Mouse (Mus musculus) cerebellum, adult 11 months (tissue): ENCODE results near the gene Zfp362.
A peak's percentile ranks its signal among the peaks of the same experiment; 100 is the strongest.

ENCODE experiments used
- DNase-seq: peaks from one replicate; pipeline ENCODE4 v3.0.0; 2022

The Zfp362 gene

DNA sequence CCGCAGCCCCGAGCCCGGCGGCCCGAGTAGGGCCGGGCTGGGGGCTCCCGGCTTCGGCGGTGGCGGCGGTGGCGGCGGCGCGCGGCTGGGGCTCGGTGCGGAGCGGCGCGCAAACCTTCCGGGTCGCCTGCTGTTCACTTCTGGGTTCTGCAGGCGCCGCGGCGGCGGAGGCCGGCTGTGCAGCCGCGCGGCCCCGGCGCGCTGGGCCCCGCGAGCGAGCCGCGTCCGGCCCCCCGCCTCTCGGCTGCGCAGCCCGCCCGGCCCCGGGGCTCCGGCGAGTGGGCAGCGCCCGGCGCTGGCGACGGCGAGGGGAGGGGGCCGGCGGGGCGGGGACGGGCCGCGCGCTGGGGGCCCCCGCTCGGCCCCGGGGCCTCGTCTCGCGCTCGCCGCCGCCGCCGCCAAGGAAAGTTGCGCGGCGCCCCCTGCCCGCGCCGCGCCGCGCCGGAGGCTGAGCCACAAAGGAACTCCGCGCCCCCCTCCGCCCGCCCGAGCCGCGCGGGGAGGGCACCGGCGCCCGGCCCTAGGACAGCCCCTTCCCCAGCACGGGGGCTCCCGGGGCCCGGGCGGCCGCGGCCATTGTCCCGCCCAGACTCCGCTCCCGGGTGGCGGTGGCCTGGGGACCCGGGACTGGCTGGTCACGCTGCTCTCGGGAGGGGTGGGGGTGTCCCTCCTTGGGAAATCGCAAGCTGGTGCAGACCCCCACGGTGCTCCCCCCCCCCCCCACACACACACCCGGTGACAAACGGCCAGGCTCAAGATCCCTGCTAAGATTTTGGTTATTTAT lies at the start of gene Zfp362:
Gene Zfp362 (minus strand): TSS at position 3 of the 784 bp plus-strand sequence.
- peak; percentile 46 for DNase-seq

DNA sequence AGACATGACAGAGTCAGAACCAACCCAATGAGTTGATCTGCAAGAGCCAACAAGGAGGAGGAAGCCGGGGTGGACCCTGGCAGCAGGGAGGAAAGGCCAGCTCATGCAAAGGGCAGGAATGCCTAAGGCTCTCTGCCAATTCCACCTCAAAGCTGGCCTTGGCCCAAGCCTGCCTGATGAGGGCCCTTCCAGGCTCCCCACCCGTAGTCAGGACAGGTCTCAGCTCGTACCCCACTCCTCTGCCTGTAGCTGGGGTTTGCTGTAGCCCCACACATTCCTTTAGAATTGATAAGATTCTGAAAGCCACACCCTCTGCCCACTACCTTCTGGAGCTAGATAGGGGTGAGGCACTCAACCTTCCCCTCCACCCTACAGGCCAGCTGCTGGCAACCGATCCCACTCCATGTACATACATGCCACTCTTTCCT lies 49.8 kb upstream of the Zfp362 start:
- DNase-seq = peak; percentile 19

DNA sequence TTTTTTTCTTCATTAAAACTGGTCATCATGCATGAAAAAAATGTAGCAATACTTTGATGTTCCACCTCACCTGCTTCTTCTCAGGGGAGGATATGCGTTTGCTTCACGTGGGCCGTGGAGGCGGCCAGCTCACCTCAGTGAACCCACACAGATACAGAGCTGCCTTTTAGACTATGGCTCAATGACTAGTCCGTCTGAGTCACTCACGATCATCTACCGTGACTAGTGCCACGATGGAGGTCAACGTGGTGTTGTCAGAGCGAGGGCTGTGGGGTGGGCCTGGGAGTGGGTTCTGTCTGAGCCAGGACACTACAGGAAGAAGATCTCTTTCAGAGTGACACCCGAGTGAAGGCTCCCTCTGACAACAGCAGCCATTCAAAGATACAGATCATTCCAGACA lies 47.3 kb upstream of the Zfp362 start:
- DNase-seq = no peak

DNA sequence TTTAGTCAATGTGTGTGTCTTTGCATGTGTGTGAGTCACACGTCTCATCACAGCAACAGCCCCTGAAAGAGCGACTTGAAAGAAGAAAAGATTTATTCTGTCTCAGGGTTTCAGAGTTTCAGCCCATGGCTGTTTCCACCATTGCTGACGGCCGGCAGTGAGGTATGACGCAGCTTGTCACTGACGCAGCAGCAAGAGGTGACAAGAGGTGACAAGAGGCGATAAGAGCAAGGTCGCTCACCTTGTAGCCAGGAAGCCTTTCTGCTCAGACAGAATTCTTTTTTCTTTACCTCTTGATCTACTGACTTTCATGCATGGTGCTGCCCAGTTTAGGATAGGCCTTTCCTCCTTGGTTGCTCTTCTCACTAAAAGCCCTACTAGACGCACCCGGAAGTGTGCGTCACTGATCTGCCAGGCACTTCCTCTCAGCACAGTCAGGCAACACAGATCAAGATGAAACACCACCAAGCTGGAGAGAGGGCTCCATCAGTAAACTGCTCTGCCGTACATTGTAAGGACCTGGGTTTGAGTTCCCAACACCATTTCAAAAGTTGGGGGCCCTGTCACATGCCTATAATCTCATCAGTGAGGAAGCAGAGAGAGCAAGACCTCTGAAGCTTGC lies 46.5 kb upstream of the Zfp362 start:
- DNase-seq = no peak

DNA sequence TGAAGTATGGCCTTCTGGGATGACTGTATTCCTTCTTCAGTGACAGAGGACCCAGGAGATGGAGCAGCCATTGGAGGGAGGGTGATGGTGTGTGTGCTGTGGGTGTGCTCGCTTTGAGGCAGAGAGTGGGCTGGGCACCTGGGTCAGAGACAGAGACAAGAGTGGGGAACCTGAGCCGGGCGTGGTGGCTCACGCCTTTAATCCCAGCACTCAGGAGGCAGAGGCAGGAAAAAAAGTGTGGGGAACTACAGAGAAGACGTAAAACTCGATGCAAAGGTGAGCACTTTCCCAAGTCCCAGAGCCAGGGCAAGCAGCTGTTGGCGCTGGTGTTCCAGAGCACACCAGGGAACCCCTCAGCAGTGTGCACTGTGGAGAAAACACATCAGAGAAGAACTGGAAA lies 43.8 kb upstream of the Zfp362 start:
- no peak for DNase-seq

DNA sequence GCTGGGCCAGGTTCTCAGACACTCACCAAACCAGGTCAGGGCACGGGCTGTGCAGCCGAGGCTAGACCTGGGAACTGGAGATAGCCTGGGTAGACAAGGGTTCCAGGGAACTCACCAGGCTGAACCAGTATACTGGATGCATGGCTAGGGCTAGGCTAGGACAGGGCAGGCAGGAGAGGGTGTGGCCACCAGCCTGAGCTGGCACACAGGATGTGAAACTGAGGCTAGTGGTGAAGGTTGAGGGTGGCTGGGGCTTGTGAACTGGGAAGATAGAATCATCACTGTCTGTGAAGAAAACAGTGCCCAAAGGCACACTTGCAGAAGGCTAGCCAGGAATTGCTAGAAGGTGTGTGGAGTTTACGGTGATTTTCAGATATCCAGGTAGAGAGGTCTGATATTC lies 43.1 kb upstream of the Zfp362 start:
- no peak for DNase-seq

DNA sequence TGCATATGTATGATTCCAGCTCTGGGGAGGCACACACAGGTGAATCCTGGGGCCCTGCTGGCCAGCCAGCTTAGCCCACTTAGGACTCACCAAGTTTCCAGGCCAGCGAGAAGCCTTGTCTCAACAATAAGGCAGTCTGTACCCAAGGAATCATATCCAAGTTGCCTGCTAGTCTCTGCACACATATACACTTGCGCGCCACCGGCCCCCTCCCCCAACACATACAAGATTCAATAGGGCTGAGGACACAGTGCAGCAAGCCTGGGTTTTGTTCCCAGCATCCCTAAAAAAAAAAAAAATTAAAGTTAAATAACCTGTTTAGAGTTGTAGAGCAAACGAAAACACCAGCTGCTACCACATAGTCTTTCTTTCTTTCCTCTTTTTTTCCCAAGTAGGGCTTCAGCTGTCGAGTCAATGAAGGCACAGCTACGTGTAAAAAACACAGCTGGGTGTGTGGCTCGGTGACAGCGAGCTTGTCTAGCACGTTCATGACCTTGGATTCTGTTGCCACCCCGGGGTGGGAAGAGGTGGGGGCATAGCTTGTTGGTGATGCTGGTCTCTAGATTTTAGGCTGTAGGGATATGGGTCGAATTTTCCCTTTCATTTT lies 39.6 kb upstream of the Zfp362 start:
- no peak for DNase-seq

DNA sequence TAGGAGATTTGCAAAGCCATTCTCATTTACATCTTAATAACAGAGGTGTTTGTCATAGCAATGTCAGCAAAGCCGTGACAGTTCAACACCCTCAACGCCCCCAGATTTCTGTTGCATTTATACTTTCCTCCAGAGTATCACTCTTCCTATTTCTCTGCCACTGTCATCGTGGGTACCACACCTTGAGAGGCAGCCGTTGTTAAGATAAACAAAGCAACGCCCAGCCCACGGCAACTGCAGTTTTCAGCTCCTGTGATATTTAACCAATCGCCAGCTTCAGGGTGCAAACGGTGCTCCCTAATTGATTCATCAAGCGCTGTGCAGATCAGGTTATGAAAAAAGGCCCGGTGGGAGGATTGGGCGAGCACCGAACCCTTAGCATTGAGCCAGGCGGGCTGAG lies 38.7 kb upstream of the Zfp362 start:
- no peak for DNase-seq

DNA sequence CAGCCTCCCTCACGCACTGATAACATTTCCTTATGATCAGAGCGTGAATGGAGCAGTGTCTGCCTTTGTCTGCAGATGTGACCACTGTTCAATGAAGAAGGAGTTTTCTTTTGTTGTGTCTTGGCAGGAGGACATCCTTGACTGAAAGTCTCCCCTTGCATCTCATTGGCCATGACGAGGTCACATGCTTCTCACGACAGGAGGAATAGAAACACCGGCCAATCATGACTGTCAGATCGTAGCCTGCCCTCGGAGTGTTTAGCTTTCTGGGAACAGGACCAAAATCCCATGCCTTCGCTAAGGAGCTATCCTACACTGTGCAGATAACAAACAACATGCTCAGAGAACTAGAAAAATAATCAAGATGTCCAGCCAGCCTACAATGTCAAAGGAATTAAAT lies 35.4 kb upstream of the Zfp362 start:
- DNase-seq = no peak

DNA sequence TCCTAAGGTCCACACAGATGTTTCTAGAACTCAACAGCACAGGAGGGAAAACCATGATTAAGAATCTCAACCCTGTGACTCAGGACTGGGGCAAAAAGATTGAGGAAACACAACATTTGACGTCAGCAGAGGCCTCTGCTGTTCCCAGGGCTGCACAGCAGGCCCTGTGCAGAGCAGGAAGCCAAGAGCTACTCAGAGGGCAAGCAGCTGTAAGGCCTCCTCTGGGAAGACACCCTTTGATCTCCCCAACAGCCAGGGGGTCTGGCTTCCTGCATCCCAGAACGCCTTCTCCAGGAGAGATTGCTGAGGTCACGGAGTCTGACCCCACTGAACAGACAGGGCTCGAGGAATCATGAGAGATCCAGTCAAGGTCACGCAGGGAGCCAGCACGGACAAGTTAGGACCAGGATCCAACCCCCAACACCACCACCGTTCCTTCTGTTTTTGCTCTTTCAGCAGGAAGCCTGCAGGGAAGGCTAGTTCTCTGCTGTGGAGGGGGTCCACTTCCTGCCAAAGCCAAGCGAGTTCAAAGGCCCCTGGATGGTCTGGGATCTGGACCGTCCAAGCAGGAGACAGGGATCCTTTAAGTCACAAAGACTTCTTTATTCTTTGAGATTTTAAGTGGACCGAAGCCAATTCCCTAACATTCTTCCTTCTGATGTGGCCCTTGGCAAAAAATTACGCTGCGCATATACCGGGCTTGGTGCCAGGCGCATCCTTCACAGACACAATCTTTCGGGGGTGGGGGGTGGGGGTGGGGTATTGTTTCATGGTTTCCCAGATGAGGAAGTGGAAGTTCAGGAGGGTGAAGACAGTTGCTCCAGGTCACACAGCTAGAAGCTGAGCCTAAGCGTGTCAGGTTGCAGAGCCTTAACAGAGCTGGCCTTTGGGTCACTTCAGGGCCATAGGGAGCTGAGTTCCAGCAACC lies 34.2 kb upstream of the Zfp362 start:
- no peak for DNase-seq

DNA sequence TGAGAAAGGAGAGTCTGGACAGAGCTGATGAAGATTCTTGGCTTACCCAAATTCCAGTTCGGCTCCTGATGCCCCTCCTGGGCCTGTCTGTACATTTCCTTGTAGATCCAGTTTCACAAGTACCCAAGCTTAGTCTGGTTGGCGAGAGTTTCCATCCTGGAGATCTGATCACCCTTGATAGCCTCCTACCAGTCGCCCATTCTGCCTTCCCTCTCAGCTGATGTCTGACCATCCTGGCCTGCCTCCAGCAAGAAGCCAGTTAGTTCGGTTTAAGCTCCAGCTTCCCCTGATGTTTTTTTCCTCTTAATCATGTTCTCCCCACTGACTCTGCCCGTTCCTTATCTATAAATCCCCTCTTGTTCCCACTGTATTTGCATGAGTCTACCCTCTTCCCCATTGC lies 32.4 kb upstream of the Zfp362 start:
- no peak for DNase-seq

DNA sequence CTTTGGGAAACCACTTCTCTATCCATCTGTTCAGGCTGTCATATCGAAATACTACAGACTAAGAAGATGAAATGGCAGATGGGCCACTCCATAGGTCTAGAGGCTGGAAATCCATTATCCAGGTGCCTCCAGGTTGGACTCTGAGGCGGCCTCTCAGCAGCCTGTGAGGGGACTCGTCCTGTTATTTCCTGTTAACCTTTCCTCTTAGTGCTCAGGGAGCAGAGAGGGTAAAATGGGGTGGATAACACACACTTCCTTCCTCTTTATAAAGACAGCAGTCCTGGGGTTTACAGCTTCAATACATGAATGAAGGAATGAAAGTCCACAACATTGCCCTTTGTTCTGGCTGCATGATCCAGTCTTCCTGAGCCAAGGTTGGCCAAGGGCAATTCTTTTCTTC lies 18.3 kb upstream of the Zfp362 start:
- no peak for DNase-seq

DNA sequence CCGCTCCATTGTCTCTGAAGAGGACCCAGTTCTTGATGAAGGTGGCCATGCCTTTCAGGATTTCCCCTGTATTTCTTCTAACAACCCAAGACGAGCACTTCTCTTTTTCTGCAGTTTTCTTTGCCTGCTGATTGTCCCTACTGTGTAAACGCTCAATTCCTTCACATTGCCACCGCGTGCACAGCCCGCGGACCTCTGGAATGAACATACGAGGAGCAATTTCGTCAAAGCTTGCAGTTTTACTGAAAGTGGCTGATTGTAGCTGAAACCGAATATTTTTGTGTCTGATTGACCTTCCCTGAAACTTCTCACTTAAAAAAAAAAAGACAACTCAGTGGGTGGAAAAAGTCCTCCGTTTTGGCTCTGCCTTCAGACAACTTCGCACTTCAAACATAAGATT lies 14.7 kb upstream of the Zfp362 start:
- DNase-seq = no peak

DNA sequence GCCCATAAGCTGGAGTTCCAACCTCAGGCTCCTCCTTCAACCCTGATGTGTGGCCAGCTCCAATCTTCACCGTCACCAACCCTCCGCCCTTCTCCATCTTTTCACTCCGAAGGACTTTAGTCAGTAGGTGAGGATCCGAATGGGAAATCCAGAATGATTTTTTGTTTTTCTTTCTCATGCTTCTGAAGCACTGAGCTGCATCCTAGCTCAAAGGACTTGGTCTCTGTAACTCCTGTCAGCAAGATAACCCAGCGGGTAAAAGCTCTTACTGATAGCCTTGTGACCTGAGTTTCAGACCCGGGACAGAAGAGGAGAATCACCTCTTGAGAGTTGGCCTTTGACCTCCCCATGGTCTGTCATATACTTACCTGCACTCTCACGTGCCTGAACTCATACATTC lies 11.2 kb upstream of the Zfp362 start:
- no peak for DNase-seq

DNA sequence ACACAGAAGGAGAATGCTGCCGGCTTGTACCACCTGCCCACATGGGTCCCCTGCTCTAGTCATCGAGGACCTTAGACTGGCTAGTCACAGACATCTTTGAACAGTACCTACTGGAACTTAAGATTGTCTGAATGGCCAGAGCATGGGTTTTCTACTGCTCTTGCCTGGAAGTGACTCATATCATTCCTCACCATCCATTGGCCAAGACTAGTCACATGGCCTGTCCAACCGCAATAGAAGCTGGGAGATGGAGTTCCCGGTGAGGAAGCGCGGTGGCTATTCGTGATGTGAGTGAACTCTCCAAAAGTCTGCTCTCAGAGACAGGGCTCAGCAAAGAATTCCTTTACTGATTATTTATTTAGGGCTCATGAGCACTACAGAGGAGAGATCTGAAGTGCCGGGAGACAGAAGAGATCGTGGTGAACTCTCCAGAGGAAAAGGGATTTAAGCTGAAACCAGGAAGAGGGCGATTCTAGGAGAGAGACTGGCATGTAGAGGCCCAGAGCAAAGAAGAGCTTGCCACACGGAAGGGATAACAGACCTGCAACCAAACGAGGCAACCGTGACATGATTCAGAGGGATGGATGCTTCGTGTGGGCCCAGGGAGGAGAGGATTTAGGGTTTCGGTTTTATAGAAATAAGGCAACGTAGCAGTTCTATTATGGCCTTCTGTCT lies 5.7 kb upstream of the Zfp362 start:
- peak; percentile 68 for DNase-seq

DNA sequence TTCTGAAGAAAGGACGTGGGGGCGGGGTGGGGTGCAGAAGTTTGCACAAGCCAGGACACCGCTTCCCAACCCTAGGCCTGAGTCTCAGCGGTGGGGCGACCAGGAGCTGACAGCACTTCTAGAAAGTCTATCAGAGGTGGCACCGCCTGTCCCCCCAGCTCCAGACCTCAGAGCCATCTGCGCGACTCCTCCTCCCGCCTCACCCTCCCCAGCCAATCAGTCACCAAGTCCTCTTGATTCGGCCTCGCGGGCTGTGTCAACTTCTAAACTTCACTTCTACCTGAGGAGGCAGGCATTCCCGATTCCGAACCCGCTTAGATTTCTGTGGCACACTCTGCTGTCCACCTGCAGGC lies 958 bp upstream of the Zfp362 start:
- DNase-seq = peak; percentile 50

DNA sequence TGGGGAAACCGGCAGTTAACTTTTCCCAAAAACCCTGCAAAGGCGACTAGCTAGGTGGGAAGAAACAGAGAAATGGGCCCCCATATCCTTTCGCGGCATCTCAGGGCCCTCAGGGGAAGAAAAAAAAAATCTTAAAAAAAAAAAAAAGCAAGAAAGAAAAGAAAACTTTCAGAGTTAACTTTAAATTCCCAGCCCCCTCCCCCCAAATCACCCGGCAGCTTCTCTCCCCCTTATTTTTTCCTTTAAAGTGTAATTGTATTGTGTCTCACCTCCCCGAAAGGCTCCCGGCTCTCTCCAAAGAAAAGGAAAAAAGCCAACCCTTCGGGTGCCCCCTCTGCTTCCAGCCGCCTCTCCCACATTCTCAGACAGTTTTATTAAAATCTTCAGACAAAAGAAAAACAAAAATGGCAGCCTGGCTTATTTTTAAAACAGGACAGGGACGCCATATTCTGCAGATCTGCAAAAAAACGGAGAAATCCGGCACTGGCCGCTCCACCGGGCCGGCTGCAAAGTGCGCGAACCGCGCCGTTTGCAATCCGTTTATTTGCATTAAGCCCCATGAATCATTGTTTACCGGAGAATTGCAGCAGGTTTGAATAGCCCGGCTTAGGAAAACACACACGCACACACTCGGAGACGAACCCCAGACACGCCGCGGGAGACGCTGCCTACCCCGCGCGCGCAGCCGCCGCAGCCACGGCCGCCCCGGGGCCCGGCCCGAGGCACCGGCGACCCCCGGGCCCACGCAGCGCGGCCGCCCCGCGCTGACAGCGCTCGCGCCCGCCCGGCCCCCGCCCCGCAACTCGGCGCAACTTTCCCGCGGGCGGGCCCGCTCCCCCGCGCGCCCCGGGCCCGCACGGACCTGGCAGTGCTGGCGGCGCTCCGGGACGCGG lies 449 bp downstream of the Zfp362 start:
- DNase-seq = no peak

DNA sequence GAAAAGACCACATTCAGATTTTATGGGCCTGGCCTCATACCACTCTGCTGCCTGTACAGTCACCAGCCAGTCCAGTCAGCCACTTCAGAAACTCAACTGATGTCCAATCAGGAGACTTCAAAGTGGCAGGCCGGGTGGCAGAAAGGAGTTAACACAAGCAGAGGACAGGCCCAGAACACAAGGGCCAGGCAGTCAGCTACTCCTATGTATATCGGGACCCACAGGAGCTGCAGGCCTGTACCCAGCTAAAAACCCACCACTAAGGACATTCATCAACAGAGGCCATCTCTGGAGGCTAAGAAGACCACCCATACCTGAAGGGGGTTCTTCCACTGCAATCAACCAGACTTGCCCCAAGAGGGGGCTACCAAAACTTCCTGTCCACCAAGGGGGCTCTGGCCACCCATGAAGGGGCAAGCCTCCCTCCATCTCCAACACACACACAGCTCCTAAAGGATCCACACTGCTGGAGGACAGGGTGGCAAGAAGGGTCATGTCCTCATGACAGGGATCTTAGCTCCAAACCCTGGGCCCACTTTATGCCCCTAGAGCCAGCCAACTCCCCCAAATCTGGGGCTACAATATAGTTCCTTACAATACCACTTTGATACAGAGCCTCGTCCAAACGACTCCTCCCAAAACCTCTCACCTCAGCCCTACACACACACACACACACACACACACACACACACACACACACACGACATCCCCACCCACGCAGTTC lies 1.3 kb downstream of the Zfp362 start:
- no peak for DNase-seq

DNA sequence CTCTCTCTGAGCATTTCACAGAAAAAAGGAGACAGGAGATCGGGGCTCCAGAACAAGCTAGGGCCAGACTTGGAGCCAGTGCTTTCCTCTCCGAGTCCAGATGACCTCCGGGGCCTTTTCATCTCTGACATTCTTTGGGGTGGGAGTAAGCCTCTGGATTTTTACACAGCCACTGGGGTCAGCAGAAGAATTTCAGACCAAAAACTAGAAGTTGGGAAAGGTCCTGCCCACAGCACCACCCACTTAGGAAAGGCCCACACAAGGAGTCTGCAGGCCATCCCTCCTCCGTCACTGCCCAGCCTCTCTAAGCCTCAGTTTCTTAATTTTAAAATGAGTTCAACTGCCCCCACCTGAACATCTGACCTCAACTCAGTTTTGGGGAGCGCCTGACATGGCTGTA lies 2.3 kb downstream of the Zfp362 start:
- no peak for DNase-seq

DNA sequence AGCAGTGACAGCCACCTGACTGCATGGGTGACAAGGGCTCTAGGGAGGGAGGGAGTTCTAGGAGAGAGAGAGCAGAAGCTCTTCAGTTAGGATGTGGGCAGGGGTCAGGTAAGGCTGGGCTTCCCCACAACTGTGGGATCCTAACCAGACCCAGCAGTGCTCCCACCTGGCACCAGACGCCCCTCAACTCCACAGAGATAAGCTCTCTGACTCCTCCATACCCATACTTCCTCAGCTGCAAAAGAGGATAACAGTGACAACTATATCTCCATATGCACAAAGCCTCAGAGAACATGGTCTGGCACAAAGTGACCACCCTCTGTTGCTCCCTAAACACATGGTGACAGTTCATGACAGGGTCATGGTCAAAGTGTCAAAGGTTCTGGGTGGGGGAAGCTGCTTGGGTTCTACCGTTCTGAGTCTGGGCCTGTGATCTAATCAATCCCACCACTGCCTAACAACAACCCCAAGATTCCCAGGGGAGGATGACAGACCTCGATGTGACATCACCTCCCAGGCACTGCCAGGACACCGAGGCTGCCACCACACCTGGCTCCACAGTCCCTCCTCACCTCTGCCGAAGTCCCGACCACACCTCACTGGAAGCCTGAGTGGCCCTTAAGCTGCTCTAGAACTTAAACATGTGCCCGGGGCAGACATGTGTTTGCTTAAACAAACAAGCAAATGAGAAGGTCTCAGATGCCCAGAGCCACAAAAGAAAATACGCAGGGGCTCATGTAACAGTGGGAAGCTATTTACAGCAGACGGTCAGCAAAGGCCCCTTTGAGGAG lies 4.0 kb downstream of the Zfp362 start:
- DNase-seq = no peak
